Mouse (Mus musculus) left cerebral cortex, adult 2 months (tissue): ENCODE data around the gene Ifi35. TPM values are rescaled to one million over a fixed set of nuclear protein-coding genes. Genes with fewer than 3 reads are reported as not detected.
"Not testable (repeated sequence)": the region's sequence is repeated elsewhere in the genome, so short reads cannot be mapped to it uniquely, and the experiment has no call there.

ENCODE experiments used
- DNase-seq, 2 experiments: peaks; one replicate each; pipeline ENCODE4 v3.0.0; 2021 to 2022; ENCODE audit warnings: low spot score in 2 of 2, mixed read lengths in 1 of 2; ENCODE audit errors: extremely low spot score in 1 of 2
- H3K27ac ChIP-seq: fragments of 200-600 bp; 2 replicates; pipeline ENCODE4 v1.8.1; 2022
- H3K4me3 ChIP-seq: fragments of 200-600 bp; 2 replicates; pipeline ENCODE4 v1.8.1; 2022
- CTCF ChIP-seq: fragments of 200-600 bp; IDR thresholded peaks from 2 replicates; pipeline ENCODE4 v1.8.1; 2022; ENCODE audit warnings: antibody characterized with exemption, mild to moderate bottlenecking, moderate library complexity
- intact Hi-C: fragments of 180-260 bp; cut with DNase I; formaldehyde crosslinking; loops from one replicate; pipeline ENCODE4 v1.15.1; 2025
- total RNA-seq, 2 experiments: library from RNA; stranded (reverse); gene quantifications; 2 replicates each; pipeline ENCODE4 v1.2.3; 2021

The Ifi35 gene
- total RNA-seq, 2 experiments from 2014 or later: 2.4 to 3.2 TPM

- H3K27ac ChIP-seq: no peak overlapping the region
- no peak for DNase-seq
- TF ChIP-seq CTCF: no peak
- intact Hi-C loops: no loop called here
- H3K4me3 ChIP-seq: no peak overlapping the region
Observed at GRCm38 (mm10) chr11:101431327-101431726, 16.9 kb upstream of the Ifi35 start.

- Histone ChIP-seq H3K4me3 (no peak overlapping the region), H3K27ac (no peak overlapping the region)
- intact Hi-C loops: no loop called here
- no peak for DNase-seq
- TF ChIP-seq CTCF: no peak
Observed at GRCm38 (mm10) chr11:101433396-101433795, 14.8 kb upstream of the Ifi35 start.

GRCm38 (mm10) chr11:101435831-101436230 lies 12.4 kb upstream of the Ifi35 start:
- no peak overlapping the region for H3K4me3 ChIP-seq
- no peak for DNase-seq
- intact Hi-C loops: no loop called here

GRCm38 (mm10) chr11:101436916-101437315 lies 11.3 kb upstream of the Ifi35 start:
- no peak for DNase-seq
- intact Hi-C loops: no loop called here
- Histone ChIP-seq H3K27ac (no peak overlapping the region), H3K4me3 (no peak overlapping the region)
- no peak for TF ChIP-seq CTCF

More at GRCm38 (mm10) chr11:101435831-101436230, 12.4 kb upstream of the Ifi35 start:
- H3K27ac ChIP-seq: no peak overlapping the region
- TF ChIP-seq CTCF: no peak

DNA sequence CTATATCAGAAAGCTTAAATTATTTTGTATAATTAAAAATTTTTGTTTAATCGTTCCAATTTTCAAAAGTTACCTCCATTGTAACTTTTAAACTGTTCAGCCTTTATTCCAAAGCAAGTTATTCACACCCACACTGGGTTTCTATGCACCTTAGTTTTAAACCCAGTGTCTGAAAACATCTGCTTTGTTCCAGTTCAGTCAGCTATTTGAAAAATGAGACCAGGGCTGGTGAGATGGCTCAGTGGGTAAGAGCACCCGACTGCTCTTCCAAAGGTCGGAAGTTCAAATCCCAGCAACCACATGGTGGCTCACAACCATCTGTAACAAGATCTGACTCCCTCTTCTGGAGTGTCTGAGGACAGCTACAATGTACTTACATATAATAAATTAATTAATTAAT lies 10.2 kb upstream of the Ifi35 start:
- H3K27ac ChIP-seq, DNase-seq, H3K4me3 ChIP-seq, intact Hi-C loops: not testable (repeated sequence)

DNA sequence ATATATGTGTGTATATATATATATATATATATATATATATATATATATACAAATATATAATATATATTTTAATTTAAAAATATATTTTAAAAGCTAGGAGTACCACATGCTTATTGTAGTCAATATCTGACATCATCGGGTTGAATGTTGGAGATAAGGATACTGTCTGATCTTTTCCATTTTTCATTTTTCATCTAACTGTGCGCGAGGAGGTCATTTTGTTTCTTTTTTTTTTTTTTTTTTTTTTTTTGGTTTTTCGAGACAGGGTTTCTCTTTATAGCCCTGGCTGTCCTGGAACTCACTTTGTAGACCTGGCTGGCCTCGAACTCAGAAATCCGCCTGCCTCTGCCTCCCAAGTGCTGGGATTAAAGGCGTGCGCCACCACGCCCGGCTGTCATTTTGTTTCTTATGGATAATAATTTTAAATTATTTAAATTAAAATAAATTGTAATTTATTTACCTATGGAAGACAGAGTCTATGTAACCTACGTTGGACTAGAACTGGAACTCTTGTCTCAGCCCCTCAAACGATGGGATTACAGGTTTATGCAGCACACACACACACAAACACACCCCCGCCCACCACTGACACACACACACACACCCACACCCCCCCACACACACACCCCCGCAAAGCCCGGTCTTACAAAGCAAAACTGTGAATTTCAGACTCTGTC lies 6.6 kb upstream of the Ifi35 start:
- intact Hi-C loops: loop anchor here (1.0 to 2.0 kb wide), 2 partner anchors 17 to 111 kb away; partner anchors contain the start of genes Gm27029, Nbr1, Ptges3l and Rundc1

DNA sequence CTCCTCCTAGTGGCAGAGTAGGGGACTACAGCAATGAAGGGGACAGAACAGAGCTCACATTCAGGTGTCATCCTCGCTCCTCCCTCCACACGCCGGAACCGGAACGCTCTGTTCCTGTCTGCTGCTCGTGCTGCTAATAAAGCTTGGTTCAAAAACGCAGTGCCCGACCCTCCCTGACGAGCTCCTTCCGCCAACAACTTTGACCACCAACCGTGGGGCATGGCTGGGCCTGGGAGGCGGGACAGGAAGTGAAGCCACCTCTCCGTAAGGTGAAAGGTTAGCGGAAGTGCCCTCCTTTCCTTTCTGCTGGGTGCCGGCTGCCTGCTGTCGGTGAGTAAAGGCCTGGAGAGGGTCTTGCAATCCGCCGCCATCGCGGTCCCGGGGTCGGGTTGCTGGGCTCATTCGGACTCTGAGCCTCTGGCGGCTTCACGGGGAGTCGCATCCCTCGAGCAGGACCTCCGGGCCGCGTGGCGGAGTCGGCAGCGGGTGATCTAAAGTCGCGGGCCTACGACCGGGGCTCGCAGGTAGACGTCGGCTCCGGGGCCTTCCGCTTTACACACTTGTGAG lies 6.0 kb upstream of the Ifi35 start, which contains the start of gene Rpl27:
TSS of gene Rpl27 (plus strand) at position 172 of the 567 bp plus-strand sequence.
- intact Hi-C loops: loop anchor here (1.0 to 2.0 kb wide), 2 partner anchors 17 to 110 kb away; partner anchors contain the start of genes Gm27029, Nbr1, Ptges3l and Rundc1
- DNase-seq: peak; percentile 93 to 96
- Histone ChIP-seq H3K27ac (peak within 1 kb of the TSS; percentile 94), H3K4me3 (peak within 1 kb of the TSS; percentile 95)
- TF ChIP-seq CTCF: peak; percentile 58

More for the DNA sequence above, 6.6 kb upstream of the Ifi35 start:
- not testable (repeated sequence) for H3K4me3 ChIP-seq, DNase-seq, H3K27ac ChIP-seq

DNA sequence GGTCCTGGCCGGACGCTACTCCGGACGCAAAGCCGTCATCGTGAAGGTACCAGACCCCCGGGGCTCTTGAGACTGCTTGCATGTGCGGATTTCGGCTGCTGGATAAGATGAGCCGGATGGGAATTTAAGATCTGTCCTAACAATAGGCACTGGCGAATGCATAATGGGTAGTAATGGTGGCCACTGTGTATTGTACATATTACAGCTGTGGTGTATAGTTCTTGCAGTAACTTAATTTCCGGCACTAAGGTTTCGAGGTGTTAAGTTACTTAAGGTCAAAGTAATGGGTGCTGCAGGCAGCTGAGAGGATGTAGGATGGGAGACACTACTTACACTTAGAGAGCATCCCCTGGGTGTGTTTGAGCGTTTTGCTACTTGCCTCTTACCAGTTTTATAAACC lies 5.4 kb upstream of the Ifi35 start:
- Histone ChIP-seq H3K27ac (peak overlapping the region; percentile 94), H3K4me3 (peak overlapping the region; percentile 95)
- intact Hi-C loops: loop anchor here (1.0 to 2.0 kb wide), 2 partner anchors 18 to 110 kb away; partner anchors contain the start of genes Gm27029, Nbr1, Ptges3l and Rundc1
- no peak for TF ChIP-seq CTCF
- DNase-seq: no peak

- no peak for TF ChIP-seq CTCF
- intact Hi-C loops: no loop called here
- Histone ChIP-seq H3K4me3 (no peak overlapping the region), H3K27ac (no peak overlapping the region)
- no peak for DNase-seq
Observed at GRCm38 (mm10) chr11:101446319-101446718, 1.9 kb upstream of the Ifi35 start.

DNA sequence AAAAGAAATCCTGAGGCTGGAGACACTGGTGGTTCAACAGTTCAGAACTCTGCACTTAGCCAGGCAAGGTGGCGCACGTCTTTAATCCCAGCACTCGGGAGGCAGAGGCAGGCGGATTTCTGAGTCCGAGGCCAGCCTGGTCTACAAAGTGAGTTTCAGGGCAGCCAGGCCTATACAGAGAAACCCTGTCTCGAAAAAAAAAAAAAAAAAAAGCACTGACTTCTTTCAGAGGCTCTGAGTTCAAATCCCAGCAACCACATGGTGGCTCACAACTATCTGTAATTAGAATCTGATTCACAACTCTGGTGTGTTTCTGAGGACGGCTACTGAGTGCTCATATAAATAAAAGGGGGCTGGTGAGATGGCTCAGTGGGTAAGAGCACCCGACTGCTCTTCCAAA lies 1.3 kb upstream of the Ifi35 start:
- H3K4me3 ChIP-seq, intact Hi-C loops, H3K27ac ChIP-seq, DNase-seq: not testable (repeated sequence)

DNA sequence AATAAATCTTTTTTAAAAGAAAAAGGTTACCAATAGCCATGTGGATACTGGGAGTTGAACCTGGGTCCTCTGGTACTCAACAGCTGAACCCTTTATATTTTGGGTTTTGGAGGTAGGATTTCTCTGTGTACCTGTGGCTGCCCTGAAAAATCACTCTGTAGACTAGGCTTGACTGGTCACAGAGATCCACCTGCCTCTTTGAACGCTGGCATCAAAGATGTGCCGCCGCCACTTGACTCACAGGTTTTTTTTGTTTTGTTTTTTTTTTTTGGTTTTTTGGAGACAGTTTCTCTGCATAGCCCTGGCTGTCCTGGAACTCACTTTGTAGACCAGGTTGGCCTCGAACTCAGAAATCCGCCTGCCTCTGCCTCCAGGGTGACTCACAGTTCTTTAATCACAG lies 421 bp upstream of the Ifi35 start:
- no peak for DNase-seq
- TF ChIP-seq CTCF: no peak
- intact Hi-C loops: loop anchor here (2.0 kb wide), 1 partner anchor 17 kb away; the partner anchor contains the start of gene Rnd2
- Histone ChIP-seq H3K27ac (no peak overlapping the region), H3K4me3 (no peak overlapping the region)

DNA sequence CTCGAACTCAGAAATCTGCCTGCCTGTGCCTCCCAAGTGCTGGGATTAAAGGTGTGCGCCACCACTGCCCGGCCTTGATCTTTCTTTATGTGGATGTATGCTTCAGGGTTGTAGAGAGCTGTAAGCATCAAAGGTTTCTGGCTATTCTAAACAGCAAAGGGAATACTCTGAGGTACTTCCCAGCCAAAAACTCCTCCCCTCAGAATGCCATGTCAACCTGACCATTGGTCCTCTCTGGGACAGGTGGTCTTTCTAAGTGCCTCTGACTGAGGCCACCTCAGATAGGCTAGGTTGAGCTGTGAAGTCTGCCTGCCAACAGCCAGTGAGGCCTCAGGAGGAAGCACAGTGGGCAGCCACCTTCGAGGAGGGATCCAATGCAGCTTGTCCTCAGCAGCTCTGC lies 692 bp downstream of the Ifi35 start:
- no peak for TF ChIP-seq CTCF
- H3K4me3 ChIP-seq: peak overlapping the region; percentile 33
- intact Hi-C loops: loop anchor here (2.0 kb wide), 1 partner anchor 16 kb away; the partner anchor contains the start of gene Rnd2
- H3K27ac ChIP-seq: no peak overlapping the region
- DNase-seq: no peak

DNA sequence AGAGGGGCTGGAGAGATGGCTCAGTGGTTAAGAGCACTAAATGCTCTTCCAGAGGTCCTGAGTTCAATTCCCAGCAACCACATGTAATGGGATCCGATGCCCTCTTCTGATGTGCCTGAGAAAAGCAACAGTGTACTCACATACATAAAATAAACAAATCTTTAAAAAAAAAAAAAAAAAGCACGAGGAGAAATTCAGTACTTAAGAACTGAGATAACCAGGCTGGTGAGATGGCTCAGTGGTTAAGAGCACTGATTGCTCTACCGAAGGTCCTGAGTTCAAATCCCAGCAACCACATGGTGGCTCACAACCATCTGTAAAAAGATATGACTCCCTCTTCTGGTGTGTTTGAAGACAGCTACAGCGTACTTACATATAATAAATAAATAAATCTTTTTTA lies 1.4 kb downstream of the Ifi35 start:
- intact Hi-C loops: loop anchor here (2.0 kb wide), 1 partner anchor 15 kb away; the partner anchor contains the start of gene Rnd2
- H3K4me3 ChIP-seq, DNase-seq, H3K27ac ChIP-seq: not testable (repeated sequence)
